Mouse (Mus musculus) midbrain, embryonic 14.5 days (tissue): ENCODE measurements around the gene Zfp385c. TPM values are rescaled to one million over a fixed set of nuclear protein-coding genes. Genes with fewer than 3 reads are reported as not detected.

ENCODE experiments used
- ATAC-seq: fragments of 200-750 bp; cut with Nextera tagmentation; 2 replicates; pipeline ENCODE4 v1.8.0; 2017; ENCODE audit warnings: moderate number of reproducible peaks, moderate library complexity; ENCODE audit not compliant: low FRiP score, low TSS enrichment
- DNase-seq: peaks from one replicate; pipeline ENCODE4 v3.0.0-alpha.2; 2015
- H3K27ac ChIP-seq: fragments of 300-500 bp; sonication (generic); replicated peaks from 2 replicates; pipeline ENCODE4 v1.5.1; 2014; ENCODE audit warnings: mild to moderate bottlenecking, low read depth, low read length, moderate library complexity
- H3K27me3 ChIP-seq: fragments of 300-500 bp; sonication (generic); 2 replicates; pipeline ENCODE4 v1.6.1; 2014; ENCODE audit warnings: low read length, control low read depth, mixed read lengths; ENCODE audit not compliant: control insufficient read depth, insufficient read depth
- H3K36me3 ChIP-seq: fragments of 300-500 bp; sonication (generic); 2 replicates; pipeline ENCODE4 v1.6.1; 2014; ENCODE audit warnings: low read length, control low read depth; ENCODE audit not compliant: control insufficient read depth, insufficient read depth
- H3K4me1 ChIP-seq: fragments of 300-500 bp; sonication (generic); 2 replicates; pipeline ENCODE4 v1.6.1; 2014; ENCODE audit warnings: mild to moderate bottlenecking, antibody characterized with exemption, low read length, control low read depth; ENCODE audit not compliant: control insufficient read depth, insufficient read depth
- H3K4me2 ChIP-seq: fragments of 300-500 bp; sonication (generic); 2 replicates; pipeline ENCODE4 v1.6.1; 2014; ENCODE audit warnings: mild to moderate bottlenecking, low read length, moderate library complexity
- H3K4me3 ChIP-seq: fragments of 300-500 bp; sonication (generic); replicated peaks from 2 replicates; pipeline ENCODE4 v1.5.1; 2014; ENCODE audit warnings: low read depth, low read length
- H3K9ac ChIP-seq: fragments of 300-500 bp; sonication (generic); replicated peaks from 2 replicates; pipeline ENCODE4 v1.6.1; 2014; ENCODE audit warnings: mild to moderate bottlenecking, low read length, moderate library complexity
- H3K9me3 ChIP-seq: fragments of 300-500 bp; sonication (generic); 2 replicates; pipeline ENCODE4 v1.6.1; 2016; ENCODE audit warnings: low read length, control low read depth, mixed read lengths; ENCODE audit not compliant: control insufficient read depth
- WGBS: fragments of 180-500 bp; shearing (Covaris S2); extraction: QIAGEN DNeasy Blood & Tissue Kit; methylation state at CpG from one replicate; pipeline ENCODE4 v1.1.7; 2014; 5-methylcytosine and 5-hydroxymethylcytosine counted together
- polyA plus RNA-seq: library from polyadenylated mRNA; unstranded; fragments of >200 nt; fragmentation: Nextera tagmentation; extraction: Ambion mirVana; gene quantifications from 2 replicates; pipeline ENCODE4 v1.2.1, GENCODE M21; 2014

Gene Zfp385c
- polyA plus RNA-seq, 1 experiment from 2014 or later, result 0.41 TPM

GRCm38 (mm10) chr11:100601372-100601771 is 90.9 kb downstream of the Zfp385c start:
- H3K36me3 ChIP-seq, result peaks cover 55% of the 10 kb centered on the region
- whole genome bisulfite sequencing, result 97% methylated on average over 3 of the region's 3 CpGs

DNA sequence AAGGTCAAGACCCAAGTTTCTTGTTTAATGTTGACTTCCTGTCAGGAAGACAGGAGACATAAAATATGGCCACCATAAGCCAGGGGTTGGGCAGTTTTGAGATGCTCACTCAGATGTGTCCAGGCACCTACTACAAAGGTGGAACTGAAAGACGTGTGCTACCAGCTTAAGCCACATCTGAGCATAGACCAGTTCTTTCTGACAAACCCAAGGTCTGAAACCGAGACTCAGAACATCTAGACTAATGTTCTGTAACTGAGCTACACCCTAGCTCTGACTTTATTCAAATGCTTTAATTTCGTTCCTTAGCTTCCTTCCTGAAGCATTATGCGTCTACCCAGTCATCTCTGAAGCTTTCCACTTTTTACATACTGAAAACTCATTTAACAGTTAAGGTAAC is 94.2 kb downstream of the Zfp385c start:
- Histone ChIP-seq H3K36me3 (peaks cover 88% of the 10 kb centered on the region), H3K4me2 (no peak overlapping the region), H3K9me3 (no peaks in the 10 kb centered on the region), H3K4me3 (no peak overlapping the region), H3K27ac (no peak overlapping the region), H3K9ac (no peak overlapping the region), H3K27me3 (no peaks in the 10 kb centered on the region), H3K4me1 (no peaks in the 10 kb centered on the region)
- no peak for DNase-seq
- ATAC-seq, result no peak
- WGBS, result 92% methylated on average over 4 of the region's 4 CpGs

More at GRCm38 (mm10) chr11:100601372-100601771, 90.9 kb downstream of the Zfp385c start:
- Histone ChIP-seq H3K27me3 (no peaks in the 10 kb centered on the region), H3K27ac (no peak overlapping the region), H3K4me2 (no peak overlapping the region), H3K4me1 (0 out of 2 replicates have a peak, but pooled peaks cover 3% of the 10 kb centered on the region), H3K4me3 (no peak overlapping the region), H3K9ac (no peak overlapping the region), H3K9me3 (no peaks in the 10 kb centered on the region)
- ATAC-seq, result no peak
- no peak for DNase-seq

DNA sequence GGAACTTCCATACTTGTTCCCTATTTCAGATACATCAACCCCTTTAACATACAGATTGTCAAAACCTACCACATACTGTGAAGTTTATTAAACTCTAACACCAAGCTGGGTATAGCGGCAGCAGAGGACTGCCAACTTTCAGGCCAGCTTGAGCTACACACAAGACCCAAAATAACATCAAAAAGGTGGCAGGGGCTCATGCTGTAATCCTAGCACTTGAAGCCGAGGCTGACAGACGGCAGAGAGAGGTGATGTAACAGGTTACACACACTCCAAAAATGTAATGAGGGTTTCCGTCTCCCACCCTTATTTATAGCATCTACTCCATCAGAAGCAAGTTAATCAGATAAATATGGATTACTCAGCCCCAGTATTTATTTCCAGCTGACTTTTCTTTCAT is 96.7 kb downstream of the Zfp385c start:
- no peak for DNase-seq
- H3K27me3 ChIP-seq, result no peaks in the 10 kb centered on the region
- H3K9me3 ChIP-seq, result no peaks in the 10 kb centered on the region
- no peak for ATAC-seq
- H3K4me1 ChIP-seq, result no peaks in the 10 kb centered on the region
- no peak overlapping the region for H3K4me3 ChIP-seq
- no peak overlapping the region for H3K4me2 ChIP-seq
- H3K27ac ChIP-seq, result no peak overlapping the region
- WGBS, result 88% methylated on average over 4 of the region's 4 CpGs
- peaks cover 100% of the 10 kb centered on the region for H3K36me3 ChIP-seq
- no peak overlapping the region for H3K9ac ChIP-seq

DNA sequence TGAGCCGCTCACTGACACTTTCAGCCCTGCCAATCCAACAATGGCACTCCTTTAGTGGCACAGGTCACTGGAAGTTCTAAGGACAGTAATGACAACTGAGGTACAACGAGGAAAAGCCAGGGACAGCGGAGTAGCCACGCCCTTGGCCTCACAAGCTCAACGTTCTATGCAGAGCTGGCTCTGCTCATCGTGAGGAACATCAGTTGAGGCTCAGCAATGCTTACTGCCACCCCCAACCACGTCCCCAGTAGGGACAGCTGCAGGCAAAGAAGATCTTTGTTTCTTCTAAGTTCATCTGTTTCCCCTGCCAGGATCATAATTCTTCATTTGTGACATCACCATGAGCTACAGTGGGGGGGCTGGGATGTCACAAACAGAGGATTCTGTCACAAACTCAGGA is 97.6 kb downstream of the Zfp385c start:
- 95% methylated on average over 7 of the region's 7 CpGs for WGBS
- Histone ChIP-seq H3K4me3 (no peak overlapping the region), H3K27me3 (no peaks in the 10 kb centered on the region), H3K9me3 (no peaks in the 10 kb centered on the region), H3K4me1 (no peaks in the 10 kb centered on the region), H3K27ac (no peak overlapping the region), H3K4me2 (no peak overlapping the region), H3K9ac (no peak overlapping the region), H3K36me3 (peaks cover 100% of the 10 kb centered on the region)
- DNase-seq (no peak), ATAC-seq (no peak)

- WGBS, result 95% methylated on average over 11 of the region's 11 CpGs
- no peak overlapping the region for H3K27ac ChIP-seq
- no peak overlapping the region for H3K9ac ChIP-seq
- no peaks in the 10 kb centered on the region for H3K4me1 ChIP-seq
- ATAC-seq (no peak), DNase-seq (no peak)
- H3K9me3 ChIP-seq, result no peaks in the 10 kb centered on the region
- no peak overlapping the region for H3K4me2 ChIP-seq
- H3K36me3 ChIP-seq, result peaks cover 100% of the 10 kb centered on the region
- no peak overlapping the region for H3K4me3 ChIP-seq
- H3K27me3 ChIP-seq, result no peaks in the 10 kb centered on the region
Observed at GRCm38 (mm10) chr11:100592346-100593046, 99.8 kb downstream of the Zfp385c start.

- ATAC-seq (no peak), DNase-seq (no peak)
- 98% methylated on average over 2 of the region's 2 CpGs for WGBS
- Histone ChIP-seq H3K9me3 (no peaks in the 10 kb centered on the region), H3K9ac (no peak overlapping the region), H3K4me2 (no peak overlapping the region), H3K36me3 (peaks cover 100% of the 10 kb centered on the region), H3K27ac (no peak overlapping the region), H3K27me3 (no peaks in the 10 kb centered on the region), H3K4me3 (no peak overlapping the region), H3K4me1 (no peaks in the 10 kb centered on the region)
Observed at GRCm38 (mm10) chr11:100588462-100588861, 103.8 kb downstream of the Zfp385c start.

DNA sequence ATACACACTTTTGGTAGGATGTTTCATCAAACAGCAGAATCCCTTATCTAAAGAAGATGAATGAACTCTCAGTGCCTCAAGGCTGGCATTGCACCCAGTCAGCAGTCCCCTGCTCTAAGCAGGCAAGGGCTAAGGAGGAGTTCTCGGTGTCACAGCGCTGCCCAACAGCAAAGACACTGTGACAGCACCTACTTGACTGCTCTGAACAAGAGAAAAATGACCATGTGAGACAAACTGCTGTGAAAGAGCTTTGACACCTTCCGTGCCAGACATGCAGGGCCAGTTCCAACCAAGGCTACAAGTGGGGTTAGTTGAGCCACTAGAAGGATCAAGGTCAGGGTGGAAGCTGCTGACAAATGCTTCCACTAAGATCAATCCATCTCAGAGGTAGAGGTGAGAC is 107.1 kb downstream of the Zfp385c start:
- Histone ChIP-seq H3K36me3 (peaks cover 100% of the 10 kb centered on the region), H3K9me3 (no peaks in the 10 kb centered on the region), H3K4me1 (no peaks in the 10 kb centered on the region), H3K27ac (no peak overlapping the region), H3K27me3 (no peaks in the 10 kb centered on the region), H3K4me3 (no peak overlapping the region), H3K9ac (no peak overlapping the region), H3K4me2 (no peak overlapping the region)
- no peak for ATAC-seq
- no peak for DNase-seq
- WGBS, result 95% methylated on average over 3 of the region's 3 CpGs

- H3K9me3 ChIP-seq, result no peaks in the 10 kb centered on the region
- no peak overlapping the region for H3K4me3 ChIP-seq
- 93% methylated on average over 7 of the region's 7 CpGs for WGBS
- no peak overlapping the region for H3K4me2 ChIP-seq
- H3K4me1 ChIP-seq, result no peaks in the 10 kb centered on the region
- no peak overlapping the region for H3K27ac ChIP-seq
- no peak for DNase-seq
- H3K9ac ChIP-seq, result no peak overlapping the region
- H3K27me3 ChIP-seq, result no peaks in the 10 kb centered on the region
- H3K36me3 ChIP-seq, result peaks cover 98% of the 10 kb centered on the region
- no peak for ATAC-seq
Observed at GRCm38 (mm10) chr11:100584561-100584961, 107.7 kb downstream of the Zfp385c start.

DNA sequence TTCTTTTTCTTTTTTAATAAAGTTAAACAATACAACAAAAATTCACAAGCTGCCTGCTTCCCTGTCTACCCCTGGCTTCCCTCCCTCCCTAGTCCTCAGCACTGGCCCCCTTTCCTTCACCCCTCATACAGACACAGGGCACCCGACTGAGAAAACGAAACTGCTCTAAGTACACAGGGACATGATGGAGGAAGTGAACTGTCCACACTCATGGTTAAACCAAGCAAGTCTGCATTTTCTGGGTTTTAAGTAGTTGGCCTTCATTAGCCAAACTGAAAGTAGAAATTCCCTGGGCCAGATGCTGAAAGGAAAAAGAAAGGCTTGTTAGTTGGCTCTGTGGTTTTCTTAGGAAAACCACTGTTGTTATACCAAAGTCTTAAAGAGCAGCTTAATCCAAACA is 109.4 kb downstream of the Zfp385c start:
- H3K9ac ChIP-seq, result no peak overlapping the region
- no peak overlapping the region for H3K27ac ChIP-seq
- H3K36me3 ChIP-seq, result peaks cover 93% of the 10 kb centered on the region
- ATAC-seq (no peak), DNase-seq (no peak)
- no peaks in the 10 kb centered on the region for H3K4me1 ChIP-seq
- no peaks in the 10 kb centered on the region for H3K27me3 ChIP-seq
- WGBS, result 98% methylated on average over 2 of the region's 2 CpGs
- no peak overlapping the region for H3K4me3 ChIP-seq
- H3K4me2 ChIP-seq, result no peak overlapping the region
- H3K9me3 ChIP-seq, result no peaks in the 10 kb centered on the region
